ENCODE assay signal across 16 mouse cellular contexts in genomic region chr10:18321861-18322260, GRCm38 (mm10).
"Had no signal": no experiment of that assay in that cellular context is flagged by ENCODE, and none has a peak within 500 bp of the region (broad histone marks: within the 10 kb centered on the region; RNA-seq: fewer than 3 reads in every experiment).

No protein-coding gene starts in this region.

- H3K4me2 ChIP-seq: neural tube, embryonic 13.5 days; neural tube, embryonic 15.5 days; stomach, embryonic 15.5 days had no signal

- H3K4me3 ChIP-seq: neural tube, embryonic 13.5 days; neural tube, embryonic 15.5 days; stomach, embryonic 15.5 days had no signal

- DNase-seq: retina, postnatal 1 day; right cerebral cortex, adult 18-20 months; right cerebral cortex, postnatal 14 days; right cerebral cortex, postnatal 25 days; right cerebral cortex, postnatal 4 days; spleen, adult 18-20 months; thymus, adult 18-20 months; thymus, adult 2 months; thymus, postnatal 14 days; thymus, postnatal 25 days; thymus, postnatal 36 days; thymus, postnatal 4 days had no signal

- H3K27me3 ChIP-seq: neural tube, embryonic 15.5 days; stomach, embryonic 15.5 days had no signal

- H3K9me3 ChIP-seq: neural tube, embryonic 13.5 days; neural tube, embryonic 15.5 days; stomach, embryonic 15.5 days had no signal

- H3K27ac ChIP-seq: neural tube, embryonic 13.5 days; neural tube, embryonic 15.5 days; stomach, embryonic 15.5 days; stomach, postnatal 0 days had no signal

- H3K36me3 ChIP-seq: neural tube, embryonic 13.5 days; neural tube, embryonic 15.5 days; stomach, embryonic 15.5 days had no signal

- H3K9ac ChIP-seq: neural tube, embryonic 13.5 days; neural tube, embryonic 15.5 days; stomach, embryonic 15.5 days had no signal
